Mouse (Mus musculus) thymus, adult 18-20 months (tissue): ENCODE results near the gene Rcl1.

ENCODE experiments used
- DNase-seq, 2 experiments: peaks; one replicate each; pipeline ENCODE4 v3.0.0; 2022; ENCODE audit warnings: mixed read lengths in 2 of 2

Rcl1 gene

GRCm38 (mm10) chr19:29100874-29101542 is at the start of gene Rcl1:
TSS of gene Rcl1 (plus strand) at chr19:29101375.
- DNase-seq, result peak; percentile 92 to 94

GRCm38 (mm10) chr19:29052786-29053185 is 48.4 kb upstream of the Rcl1 start:
- no peak for DNase-seq

GRCm38 (mm10) chr19:29054594-29054993 is 46.6 kb upstream of the Rcl1 start:
- DNase-seq, result no peak

GRCm38 (mm10) chr19:29055469-29055868 is 45.7 kb upstream of the Rcl1 start:
- no peak for DNase-seq

- no peak for DNase-seq
These were observed 42.4 kb upstream of the Rcl1 start for GRCm38 (mm10) chr19:29058741-29059140.

GRCm38 (mm10) chr19:29059688-29060087 is 41.5 kb upstream of the Rcl1 start:
- DNase-seq, result no peak

GRCm38 (mm10) chr19:29060299-29060698 is 40.9 kb upstream of the Rcl1 start:
- no peak for DNase-seq

- DNase-seq, result no peak
These were observed 38.2 kb upstream of the Rcl1 start for GRCm38 (mm10) chr19:29063009-29063408.

- DNase-seq, result peak; percentile 78 to 81
These were observed 37.4 kb upstream of the Rcl1 start for GRCm38 (mm10) chr19:29063577-29064363.

- peak; percentile 18 to 21 for DNase-seq
These were observed 36.6 kb upstream of the Rcl1 start for GRCm38 (mm10) chr19:29064451-29065102.

GRCm38 (mm10) chr19:29066981-29067471 is 34.1 kb upstream of the Rcl1 start:
- DNase-seq, result peak; percentile 52 to 73

- no peak for DNase-seq
These were observed 32.0 kb upstream of the Rcl1 start for GRCm38 (mm10) chr19:29069195-29069594.

- no peak for DNase-seq
These were observed 26.4 kb upstream of the Rcl1 start for GRCm38 (mm10) chr19:29074802-29075201.

- DNase-seq, result no peak
These were observed 12.5 kb upstream of the Rcl1 start for GRCm38 (mm10) chr19:29088628-29089027.

GRCm38 (mm10) chr19:29092194-29092593 is 9.0 kb upstream of the Rcl1 start:
- no peak for DNase-seq

GRCm38 (mm10) chr19:29099106-29099505 is 2.1 kb upstream of the Rcl1 start:
- no peak for DNase-seq

- no peak for DNase-seq
These were observed 1.6 kb upstream of the Rcl1 start for GRCm38 (mm10) chr19:29099596-29099995.

GRCm38 (mm10) chr19:29100261-29100660 is 914 bp upstream of the Rcl1 start:
- no peak for DNase-seq

- no peak for DNase-seq
These were observed 416 bp downstream of the Rcl1 start for GRCm38 (mm10) chr19:29101591-29101990.

GRCm38 (mm10) chr19:29102098-29102497 is 923 bp downstream of the Rcl1 start:
- no peak for DNase-seq

- no peak for DNase-seq
These were observed 4.6 kb downstream of the Rcl1 start for GRCm38 (mm10) chr19:29105816-29106215.

- DNase-seq, result peak; percentile 11 to 36
These were observed 5.1 kb downstream of the Rcl1 start for GRCm38 (mm10) chr19:29106261-29106660.

- DNase-seq, result no peak
These were observed 11.5 kb downstream of the Rcl1 start for GRCm38 (mm10) chr19:29112662-29113061.
